Mouse (Mus musculus) heart, postnatal 14 days (tissue): ENCODE data around the gene Amfr. TPM values are rescaled to one million over a fixed set of nuclear protein-coding genes. Genes with fewer than 3 reads are reported as not detected.

Experiments used
- DNase-seq, 2 experiments: peaks; one replicate each; pipeline ENCODE4 v3.0.0; 2021 to 2022
- intact Hi-C: fragments of 180-260 bp; cut with DNase I; formaldehyde crosslinking; loops from one replicate; pipeline ENCODE4 v1.15.1; 2025
- microRNA-seq, 2 experiments: library from miRNA; unstranded; fragments of <30 nt; microRNA quantifications; one replicate each; pipeline ENCODE4 v1.2.0; 2021 to 2022
- total RNA-seq, 2 experiments: library from RNA; stranded (reverse); gene quantifications; 2 replicates each; pipeline ENCODE4 v1.2.3; 2021

The Amfr gene
- total RNA-seq, 2 experiments from 2014 or later = 108 to 112 TPM

DNA sequence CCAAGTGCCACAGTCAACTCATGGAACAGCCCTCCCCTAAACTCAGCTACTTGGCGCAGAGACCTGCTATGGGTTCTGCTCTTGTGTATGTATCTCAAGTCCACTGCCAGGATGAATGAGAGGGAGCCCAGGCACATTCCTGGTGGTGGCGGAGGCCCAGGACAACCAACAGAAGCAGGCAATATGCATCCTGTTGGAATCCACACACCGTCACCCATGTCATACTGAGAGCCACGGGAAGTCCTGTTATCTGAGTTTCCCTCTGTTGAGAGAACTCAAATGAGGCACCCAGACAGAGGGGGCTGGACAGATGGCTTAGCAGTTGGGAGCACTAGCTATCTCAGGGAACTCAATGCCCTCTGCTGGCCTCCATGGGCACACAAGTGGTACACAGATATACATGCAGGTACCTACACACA lies 71.0 kb downstream of the Amfr start:
- intact Hi-C loops = no loop called here
- peak in 1 of 2 experiments; percentile 8 for DNase-seq

- intact Hi-C loops = no loop called here
- DNase-seq = no peak
Observed at GRCm38 (mm10) chr8:93940542-93941423, 71.9 kb downstream of the Amfr start.

- peak in 1 of 2 experiments; percentile 14 for DNase-seq
- intact Hi-C loops = no loop called here
Observed at GRCm38 (mm10) chr8:93938193-93938592, 74.4 kb downstream of the Amfr start.

DNA sequence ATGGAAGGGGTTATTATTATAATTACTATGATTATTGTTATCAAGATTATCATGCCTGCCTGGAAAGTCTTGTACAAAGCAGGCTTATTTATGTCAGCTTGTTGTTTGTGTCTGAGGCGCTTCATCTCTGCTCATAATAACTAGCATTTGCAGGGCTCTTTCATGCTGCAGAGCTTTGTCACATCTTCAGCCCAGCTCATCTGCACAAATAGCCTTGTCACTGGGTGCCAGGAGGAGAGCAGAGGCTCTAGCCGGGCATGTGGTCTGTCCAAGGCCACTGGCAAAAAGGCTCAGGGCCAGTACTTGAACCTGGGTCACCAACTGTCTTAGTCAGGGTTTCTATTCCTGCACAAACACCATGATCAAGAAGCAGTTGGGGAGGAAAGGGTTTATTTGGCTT lies 79.4 kb downstream of the Amfr start:
- intact Hi-C loops = loop anchor here (2.0 to 5.0 kb wide), 3 partner anchors 121 to 341 kb away; no protein-coding TSS in a partner anchor
- DNase-seq = no peak

DNA sequence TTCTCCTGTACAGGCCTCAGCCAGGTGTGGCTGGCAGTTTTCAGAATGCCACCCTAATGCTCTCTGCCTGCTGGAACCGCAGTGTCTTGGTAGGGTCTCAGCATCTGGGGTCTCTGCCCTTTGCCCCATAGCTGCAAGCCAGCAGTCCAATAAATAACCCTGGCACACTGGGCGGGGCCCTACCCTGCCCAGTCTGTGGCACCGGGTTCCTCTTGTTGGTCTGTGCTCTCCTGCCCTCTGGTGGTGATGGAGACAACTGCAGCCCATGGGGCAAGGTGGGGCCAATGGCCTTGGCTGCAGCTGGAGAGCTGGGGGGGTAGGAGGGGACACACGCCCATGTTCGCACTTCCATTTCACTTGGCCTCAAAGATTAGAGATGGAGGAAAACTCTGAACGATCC lies 79.8 kb downstream of the Amfr start:
- intact Hi-C loops = loop anchor here (2.0 to 5.0 kb wide), 3 partner anchors 121 to 341 kb away; no protein-coding TSS in a partner anchor
- peak; percentile 81 to 87 for DNase-seq

DNA sequence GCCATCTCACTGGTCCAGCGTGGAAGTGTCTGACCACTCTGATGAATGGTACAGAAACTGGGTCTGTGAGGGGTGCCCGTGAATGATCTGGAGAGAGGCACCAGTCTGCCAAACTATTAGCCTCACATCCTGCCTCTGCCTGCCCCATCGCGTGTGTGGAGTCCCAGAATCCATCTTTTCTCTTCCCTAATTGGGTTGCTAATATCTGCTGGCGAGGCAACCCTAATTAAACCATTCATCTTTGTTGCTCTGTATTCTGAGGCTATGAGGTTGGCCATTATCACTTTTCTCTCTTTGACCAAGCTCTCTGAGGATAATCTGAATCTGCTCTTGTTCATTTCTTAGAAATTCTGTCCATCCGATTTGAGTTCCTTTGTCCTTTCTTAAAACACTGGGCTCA lies 81.3 kb downstream of the Amfr start:
- intact Hi-C loops = loop anchor here (5.0 kb wide), 2 partner anchors 119 to 339 kb away; no protein-coding TSS in a partner anchor
- DNase-seq = no peak

DNA sequence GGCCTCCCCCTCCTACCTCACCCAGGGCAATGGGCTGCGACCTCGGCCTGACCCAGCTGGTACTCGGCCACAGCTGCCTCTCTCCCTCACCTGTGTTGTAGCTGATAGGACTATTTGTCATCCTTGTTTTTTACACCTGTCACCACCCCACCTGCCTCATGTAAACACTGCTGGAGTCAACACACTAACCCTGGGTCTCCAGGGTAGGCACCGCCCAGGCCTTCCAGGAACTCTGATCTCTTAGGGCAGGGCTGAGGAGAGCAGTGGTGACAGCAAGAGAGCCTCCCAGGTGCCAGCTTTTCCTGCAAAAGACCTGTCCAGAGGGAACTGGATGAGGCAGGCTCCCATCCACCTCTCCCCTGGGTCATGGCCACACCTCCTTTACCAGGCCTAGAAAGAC lies 83.4 kb downstream of the Amfr start:
- intact Hi-C loops = no loop called here
- DNase-seq = no peak

DNA sequence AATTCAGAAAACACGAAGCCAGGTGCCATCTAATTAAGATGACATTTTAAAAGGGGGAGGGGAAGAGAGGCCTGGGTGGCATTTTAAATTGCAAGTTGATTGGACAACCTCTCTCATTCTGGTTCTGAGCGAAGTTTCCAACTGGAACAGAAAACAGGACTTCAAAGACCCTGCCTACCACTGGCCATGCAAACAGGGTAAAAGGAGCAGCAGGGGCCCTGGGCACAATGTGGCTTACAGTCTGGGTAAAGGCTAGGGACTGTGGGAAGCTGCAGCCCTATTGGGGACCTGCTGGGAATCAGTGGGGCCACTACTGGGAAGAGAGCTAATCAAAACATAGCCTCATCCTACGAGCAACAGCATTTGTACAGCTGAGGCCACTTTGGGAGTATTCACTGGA lies 87.1 kb downstream of the Amfr start:
- DNase-seq = no peak
- intact Hi-C loops = no loop called here

GRCm38 (mm10) chr8:93923897-93924334 lies 88.7 kb downstream of the Amfr start:
- no peak for DNase-seq
- intact Hi-C loops = no loop called here

Small RNA genes within 50 kb of the gene (microRNA-seq; reads per million reads assigned to microRNA genes)
- gene Gm24159 = 0 reads per million in 2 experiments

Other genes with a start within 250 kb of the Amfr start
- gene Gnao1, start 202.9 kb downstream of the Amfr start, total RNA-seq = 10 to 100 TPM; 20.0 to 26.8 TPM
- gene Nudt21, start 24.2 kb upstream of the Amfr start, total RNA-seq = 10 to 100 TPM; 29.2 to 30.3 TPM
- gene Ogfod1, start 24.4 kb upstream of the Amfr start, total RNA-seq = 10 to 100 TPM; 23.0 to 23.9 TPM
- 1 to 10 TPM; 5.3 to 7.9 TPM for gene Bbs2, start 86.1 kb upstream of the Amfr start, total RNA-seq
- not detected for gene Mt4, start 124.4 kb upstream of the Amfr start, total RNA-seq
- 1 to 10 TPM; 4.9 to 5.5 TPM for gene Mt3, start 139.8 kb upstream of the Amfr start, total RNA-seq
- gene Mt2, start 159.8 kb upstream of the Amfr start, total RNA-seq = 10 to 100 TPM; 71.0 to 71.3 TPM
- gene Mt1, start 166.2 kb upstream of the Amfr start, total RNA-seq = 100 to 1,000 TPM; 388 to 401 TPM
- gene Nup93, start 201.7 kb upstream of the Amfr start, total RNA-seq = 10 to 100 TPM; 17.3 to 20.2 TPM